Mouse (Mus musculus): ENCODE data around the gene Adamts7. TPM values are rescaled to one million over a fixed set of nuclear protein-coding genes. Genes with fewer than 3 reads are reported as not detected.

The Adamts7 gene
- polyA plus RNA-seq, 1 experiment: 3.1 TPM

GRCm38 (mm10) chr9:90257220-90257619 lies 94.4 kb downstream of the Adamts7 start:
- H3K4me3 ChIP-seq (replicated peaks; ENCODE audit: control insufficient read depth, low read depth, low read length): no peak overlapping the region
- 17% methylated on average over 7 of the region's 7 CpGs for WGBS
- H3K27ac ChIP-seq (ENCODE audit: control insufficient read depth, insufficient read depth, low read depth, low read length, poor library complexity): peak overlapping the region; percentile 56
- TF ChIP-seq POLR2A (IDR thresholded peaks at IDR 0.05; ENCODE audit: borderline replicate concordance, control insufficient read depth, low read depth, low read length) (no peak), CTCF (IDR thresholded peaks at IDR 0.05; ENCODE audit: control insufficient read depth, insufficient read depth, low read length) (no peak)
- peaks cover 17% of the 10 kb centered on the region for H3K4me1 ChIP-seq (ENCODE audit: control insufficient read depth, insufficient read depth, low read length)

Other genes starting within 250 kb of the Adamts7 start
- 27.7 and 112 TPM in 2 replicates for gene Ctsh, start 108.9 kb upstream of the Adamts7 start, polyA plus RNA-seq (2011; ENCODE audit: insufficient read depth, insufficient read length, low replicate concordance, missing spikeins)
- 129 and 177 TPM in 2 replicates for gene Morf4l1, start 48.3 kb upstream of the Adamts7 start, polyA plus RNA-seq (2011; ENCODE audit: insufficient read depth, insufficient read length, low replicate concordance, missing spikeins)
- 12.5 and 26.2 TPM in 2 replicates for gene Tbc1d2b, start 107.7 kb downstream of the Adamts7 start, polyA plus RNA-seq (2011; ENCODE audit: insufficient read depth, insufficient read length, low replicate concordance, missing spikeins)